23 mouse cellular contexts compared by ENCODE assay signal in the genomic region with DNA sequence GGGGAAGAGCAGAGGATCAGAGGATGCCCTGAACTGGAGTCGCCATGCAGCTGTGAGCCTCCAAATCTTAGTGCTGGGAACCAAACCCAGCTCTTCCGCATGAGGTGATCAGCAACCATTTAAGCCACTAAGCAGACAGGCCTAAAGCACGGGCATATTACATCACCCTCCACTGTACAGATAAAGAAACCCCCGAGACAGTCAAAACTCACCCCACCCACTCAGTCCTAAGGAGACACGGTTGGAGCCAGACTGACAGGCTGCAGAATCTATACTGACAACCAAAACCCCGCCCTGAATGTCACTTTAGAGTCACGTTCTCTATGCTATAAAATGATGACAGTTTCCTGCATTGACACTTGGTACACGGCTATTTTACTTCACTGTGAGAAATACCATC.
"Had no signal": no experiment of that assay in that cellular context is flagged by ENCODE, and none has a peak within 500 bp of the region (broad histone marks: within the 10 kb centered on the region; RNA-seq: fewer than 3 reads in every experiment).

No protein-coding gene starts in this region.

- H3K4me3 ChIP-seq: gastrocnemius, adult 2 months; heart, embryonic 10.5 days; heart, embryonic 12.5 days; hindbrain, embryonic 10.5 days; hindbrain, embryonic 12.5 days; kidney, embryonic 15.5 days; limb, embryonic 13.5 days; limb, embryonic 15.5 days had no signal

- H3K4me1 ChIP-seq: heart, embryonic 10.5 days; hindbrain, embryonic 12.5 days; limb, embryonic 15.5 days had no signal

- ATAC-seq: hindbrain, embryonic 16.5 days had no signal

- DNase-seq: gastrocnemius, adult 2 months; gastrocnemius, postnatal 10 days; gastrocnemius, postnatal 25 days; heart, adult 18-20 months; heart, postnatal 10 days; heart, postnatal 4 days; kidney, adult 11 months; kidney, adult 2 months; kidney, adult 9 months; kidney, postnatal 10 days; kidney, postnatal 25 days; layer of hippocampus, adult 9-11 months; layer of hippocampus, postnatal 36 days; left cerebral cortex, postnatal 4 days had no signal

- H3K9me3 ChIP-seq: heart, embryonic 10.5 days; heart, embryonic 12.5 days; hindbrain, embryonic 10.5 days; hindbrain, embryonic 12.5 days; kidney, embryonic 15.5 days; limb, embryonic 13.5 days; limb, embryonic 15.5 days had no signal

- H3K4me2 ChIP-seq: heart, embryonic 12.5 days; hindbrain, embryonic 12.5 days; hindbrain, embryonic 14.5 days; kidney, embryonic 15.5 days; limb, embryonic 13.5 days; limb, embryonic 15.5 days had no signal

- H3K27ac ChIP-seq: gastrocnemius, adult 2 months; heart, embryonic 10.5 days; hindbrain, embryonic 10.5 days; hindbrain, embryonic 12.5 days; hindbrain, embryonic 14.5 days; kidney, embryonic 15.5 days; limb, embryonic 13.5 days; limb, embryonic 15.5 days had no signal

- H3K27me3 ChIP-seq: heart, embryonic 12.5 days; hindbrain, embryonic 12.5 days; kidney, embryonic 15.5 days; limb, embryonic 13.5 days; limb, embryonic 15.5 days had no signal

- H3K9ac ChIP-seq: heart, embryonic 12.5 days; hindbrain, embryonic 12.5 days; hindbrain, embryonic 14.5 days; kidney, embryonic 15.5 days; limb, embryonic 13.5 days; limb, embryonic 15.5 days had no signal
